Mouse (Mus musculus) lung, postnatal 25 days (tissue): ENCODE measurements at regions not wholly inside any gene's neighbourhood (a gene's known extent, or its start where the extent isn't known, plus 50 kb on each side); places are given as distances from the start of the nearest gene placed in this dataset.
"Not testable (repeated sequence)": the region's sequence is repeated elsewhere in the genome, so short reads cannot be mapped to it uniquely, and the experiment has no call there.

ENCODE experiments used
- DNase-seq: peaks from one replicate; pipeline ENCODE4 v3.0.0; 2022; ENCODE audit warnings: low spot score

DNA sequence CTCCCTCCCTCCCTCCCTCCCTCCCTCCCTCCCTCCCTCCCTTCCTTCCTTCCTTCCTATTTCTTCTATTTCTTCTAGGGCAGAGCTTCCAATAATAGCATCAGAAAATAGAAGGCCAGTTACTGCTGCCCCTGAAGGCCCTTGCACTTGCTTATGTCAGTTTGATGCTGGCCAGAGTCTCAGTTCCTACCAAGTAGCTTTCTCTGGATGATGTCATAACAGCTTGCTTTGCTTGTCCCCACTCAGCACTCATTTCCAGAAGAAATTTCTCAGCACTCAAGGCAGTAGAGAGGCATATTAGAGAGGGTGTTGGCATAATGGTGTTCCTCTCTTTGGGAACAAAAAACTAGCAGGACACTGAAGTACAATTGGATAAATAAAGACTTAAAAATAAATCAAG is 811.6 kb upstream of the 4930444P10Rik start:
- DNase-seq = no peak

DNA sequence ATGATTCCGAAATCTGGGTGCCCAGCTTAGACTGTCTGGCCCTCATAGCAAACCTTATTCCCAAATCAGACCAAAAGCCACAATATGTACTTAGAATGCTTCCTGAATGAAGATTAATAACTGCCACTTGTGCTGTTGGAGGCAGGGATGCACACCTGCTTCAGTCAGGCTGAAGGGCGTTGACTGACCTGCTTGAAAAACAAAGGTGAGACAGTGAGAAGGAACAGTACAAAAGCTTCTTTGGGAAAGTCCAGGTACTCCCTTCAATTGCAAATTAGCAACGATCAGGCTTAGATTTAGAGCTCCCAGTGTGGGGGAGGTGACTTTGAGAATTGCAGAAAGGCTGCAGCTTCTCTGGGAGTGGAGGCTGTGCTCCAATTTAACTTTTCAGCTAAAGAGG is 775.3 kb upstream of the 4930444P10Rik start:
- DNase-seq = not testable (repeated sequence)

DNA sequence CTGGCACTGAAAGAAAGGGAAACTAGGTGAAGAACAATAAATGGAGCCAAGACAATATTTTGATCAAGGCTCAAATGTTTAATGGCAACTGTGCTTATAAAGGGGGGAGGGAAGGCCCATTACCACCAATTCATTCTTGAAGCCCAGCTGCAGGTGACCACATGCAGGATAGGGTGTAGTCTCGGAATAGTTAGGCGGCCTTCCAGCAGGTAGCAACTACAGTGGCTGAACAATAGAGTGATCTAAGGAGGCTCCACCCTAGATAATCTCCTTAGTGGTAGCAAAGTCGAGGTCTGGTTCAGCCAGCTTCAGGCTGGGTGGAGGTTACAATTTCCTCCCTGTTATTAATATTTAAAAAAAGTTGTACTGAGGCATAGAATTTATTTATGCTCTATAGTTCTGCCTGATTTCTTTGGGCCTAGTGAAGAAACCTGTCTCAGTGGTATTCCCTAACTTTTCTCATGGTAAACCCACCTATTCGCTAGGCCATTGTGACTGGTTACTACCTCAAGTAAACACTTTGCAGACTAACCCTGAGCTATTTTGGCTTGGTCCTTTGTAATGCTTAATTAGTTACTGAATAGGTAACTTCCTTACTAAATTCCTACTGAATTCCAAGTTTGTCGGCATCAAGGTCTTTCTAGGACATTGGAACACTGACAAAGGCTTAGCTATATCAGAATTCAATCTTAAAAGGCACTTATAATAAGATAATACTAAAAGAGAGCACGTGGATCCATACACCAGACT is 774.1 kb upstream of the 4930444P10Rik start:
- DNase-seq = not testable (repeated sequence)

DNA sequence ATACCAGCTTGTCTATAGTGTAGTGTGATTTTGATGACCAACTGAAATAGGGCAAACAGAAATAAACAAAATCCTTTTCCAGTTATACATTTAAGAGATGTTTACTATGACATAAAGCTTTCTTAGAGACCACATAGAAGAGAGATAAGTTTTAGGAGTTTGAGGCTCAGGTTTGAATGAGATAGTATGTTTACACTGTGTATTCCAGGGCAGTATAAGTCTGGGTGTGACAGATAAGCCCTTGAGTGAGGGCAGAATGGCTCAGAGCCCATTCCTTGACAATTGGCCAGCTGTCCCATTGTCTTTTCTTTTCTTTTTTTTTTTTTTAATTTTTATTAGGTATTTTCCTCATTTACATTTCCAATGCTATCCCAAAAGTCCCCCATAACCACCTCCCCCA is 744.0 kb upstream of the 4930444P10Rik start:
- no peak for DNase-seq

DNA sequence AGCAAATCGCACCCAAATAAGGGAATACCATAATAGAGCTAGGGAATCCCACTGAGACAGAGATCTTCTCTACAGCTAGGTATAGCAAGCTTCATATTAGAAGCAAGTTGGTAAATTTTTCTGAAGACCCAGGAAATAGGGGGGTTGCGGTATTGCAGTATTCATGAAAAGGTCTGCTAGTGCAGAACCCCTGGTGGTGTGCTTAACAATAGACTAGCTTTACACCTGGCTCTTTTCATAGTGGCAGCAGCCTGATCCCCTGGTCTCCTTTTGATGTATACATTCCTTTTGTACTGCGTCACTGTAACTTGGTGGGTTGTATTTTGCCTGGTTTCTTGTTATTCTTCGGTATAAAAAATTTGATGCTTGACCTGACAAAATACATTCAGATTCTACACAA is 731.6 kb upstream of the 4930444P10Rik start:
- not testable (repeated sequence) for DNase-seq

DNA sequence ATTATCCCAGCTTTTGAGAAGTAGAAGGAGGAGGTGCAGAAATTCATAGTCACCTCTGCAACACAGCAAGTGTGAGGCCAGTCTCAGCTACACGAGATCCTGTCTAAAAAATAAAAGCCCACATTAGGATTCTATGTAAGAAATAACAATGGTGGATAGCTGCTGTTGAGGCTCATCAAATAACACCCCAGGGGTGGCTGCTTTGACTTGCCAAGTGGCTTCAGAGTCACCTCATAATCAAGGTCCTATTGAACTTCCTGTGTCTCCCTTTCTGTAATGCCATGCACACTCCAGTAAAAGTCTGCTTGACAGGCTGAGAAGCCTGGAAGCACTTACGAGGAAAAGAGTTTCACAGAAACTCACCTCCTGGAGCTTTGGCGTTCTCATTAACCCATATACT is 730.9 kb upstream of the 4930444P10Rik start:
- DNase-seq = no peak

DNA sequence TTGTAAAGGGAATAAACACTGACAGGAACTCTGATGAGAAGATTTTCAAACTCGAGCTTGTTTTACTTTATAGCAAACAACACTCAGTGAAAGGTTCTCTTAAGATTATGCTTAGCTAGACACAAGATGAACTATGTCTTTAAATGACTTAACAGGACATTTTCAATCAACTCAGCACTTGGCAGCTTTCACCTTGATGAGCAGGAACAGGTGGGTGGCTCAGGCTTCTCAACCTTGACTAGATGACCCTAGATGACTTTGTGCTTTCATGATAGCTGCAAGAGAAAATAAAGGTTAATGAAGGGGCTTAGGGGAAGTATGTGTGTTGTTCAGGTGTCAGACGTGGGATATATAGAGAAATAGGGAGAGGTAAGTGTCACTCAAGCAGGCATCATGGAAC is 728.1 kb upstream of the 4930444P10Rik start:
- no peak for DNase-seq

DNA sequence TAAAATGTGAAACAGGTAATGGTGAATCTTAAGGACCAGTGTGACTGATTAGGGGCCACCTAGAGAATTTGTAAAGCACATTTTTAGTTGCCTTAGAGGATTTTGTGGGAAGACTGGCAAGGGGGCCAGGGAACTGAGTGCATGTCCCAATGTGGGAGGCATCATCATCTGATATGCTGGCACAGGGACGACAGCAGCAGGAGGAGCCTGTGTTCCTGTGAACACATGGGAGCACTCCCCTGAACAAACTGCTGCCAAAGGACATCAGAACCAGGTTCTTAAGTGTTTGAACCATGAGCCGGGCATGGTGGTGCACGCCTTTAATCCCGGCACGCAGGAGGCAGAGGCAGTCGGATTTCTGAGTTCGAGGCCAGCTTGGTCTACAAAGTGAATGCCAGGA is 723.4 kb upstream of the 4930444P10Rik start:
- DNase-seq = no peak

DNA sequence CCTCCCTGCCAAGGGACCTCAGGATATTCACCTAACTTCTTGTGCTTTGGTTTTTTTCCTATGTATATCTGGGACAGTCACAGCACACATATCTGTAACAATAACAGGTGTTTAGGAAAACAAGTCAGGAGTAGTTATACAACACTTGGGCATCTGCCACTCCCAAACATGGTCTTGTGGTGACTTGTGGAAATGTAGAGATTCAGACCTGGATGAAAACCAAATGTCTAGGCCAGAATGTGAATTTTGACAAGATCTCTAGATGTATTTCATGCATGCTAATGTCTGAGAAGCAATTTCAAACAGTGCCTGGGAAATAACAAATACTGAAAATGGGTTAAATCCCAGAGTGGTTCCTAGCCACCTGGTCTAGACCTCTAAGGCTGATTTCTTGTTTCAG is 722.6 kb upstream of the 4930444P10Rik start:
- DNase-seq = no peak

DNA sequence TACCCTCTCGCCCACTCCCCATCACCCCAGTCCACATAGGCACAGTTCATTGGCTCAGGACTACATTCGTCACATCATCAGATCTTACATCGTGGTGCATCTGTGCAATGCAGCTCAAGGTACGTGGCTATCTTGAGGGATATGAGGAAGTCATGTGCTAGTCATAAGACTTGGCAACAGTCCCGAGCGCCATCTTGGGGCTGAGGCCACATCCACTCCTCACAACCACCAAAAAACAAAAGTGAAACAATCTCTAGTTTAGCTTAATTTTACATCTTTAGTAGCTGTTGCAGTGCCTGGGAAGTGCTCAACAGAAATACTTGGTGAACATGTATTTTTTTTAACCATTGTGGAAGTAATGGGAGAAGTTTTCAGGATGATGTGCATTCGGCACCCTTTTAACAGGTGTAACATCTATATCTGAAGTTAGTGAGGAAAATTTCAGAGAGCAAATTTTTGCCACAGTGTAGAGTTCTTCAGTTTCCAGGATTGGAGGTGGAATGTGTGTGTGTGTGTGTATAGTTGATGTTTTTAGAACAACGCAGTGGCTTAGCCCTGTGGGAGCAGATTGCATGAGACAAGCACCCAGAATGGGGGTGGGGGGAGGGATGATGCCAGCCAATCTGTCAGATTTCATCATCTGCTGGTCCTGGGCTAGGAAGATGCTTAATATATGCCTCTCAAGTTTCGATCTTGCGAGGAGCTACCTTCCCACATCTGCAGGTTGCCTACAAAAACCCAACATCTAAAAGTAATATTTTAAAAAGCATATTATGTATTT is 716.4 kb upstream of the 4930444P10Rik start:
- DNase-seq = no peak

DNA sequence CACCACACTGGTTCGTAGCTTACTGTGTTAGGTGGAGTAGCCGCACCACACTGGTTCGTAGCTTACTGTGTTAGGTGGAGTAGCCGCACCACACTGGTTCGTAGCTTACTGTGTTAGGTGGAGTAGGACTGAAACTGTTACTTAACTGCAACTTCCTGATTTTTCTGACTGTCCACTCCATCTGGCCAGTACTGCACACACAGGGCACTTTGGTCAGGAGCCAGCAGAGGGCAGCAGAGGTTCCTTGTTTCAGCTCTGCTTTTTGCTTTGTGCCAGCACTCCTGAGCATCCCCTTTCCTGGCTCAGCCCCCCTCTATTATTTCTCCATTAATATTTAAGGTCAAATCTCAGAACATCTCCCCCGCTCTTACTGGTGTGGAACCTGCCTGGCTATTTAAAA is 705.2 kb upstream of the 4930444P10Rik start:
- DNase-seq = peak; percentile 73

DNA sequence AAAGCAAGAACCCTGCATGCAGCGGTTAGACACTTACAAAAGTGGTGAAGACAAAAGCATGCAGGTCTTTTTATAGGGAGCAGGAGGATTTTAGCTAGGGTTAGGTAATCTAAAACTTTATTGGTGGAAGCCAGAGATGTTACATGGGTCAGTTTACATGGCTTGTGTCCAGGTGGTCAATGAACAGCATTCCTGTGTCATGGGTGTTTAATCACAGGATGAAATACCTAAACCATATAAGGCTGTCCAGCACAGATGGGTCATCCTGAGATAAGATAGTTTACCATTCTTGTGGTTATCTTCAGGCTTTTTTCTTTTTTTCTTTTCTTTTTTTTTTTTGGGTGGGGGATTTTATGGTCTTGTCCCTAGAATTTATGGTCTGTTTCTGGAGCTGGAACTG is 703.3 kb upstream of the 4930444P10Rik start:
- DNase-seq = no peak

DNA sequence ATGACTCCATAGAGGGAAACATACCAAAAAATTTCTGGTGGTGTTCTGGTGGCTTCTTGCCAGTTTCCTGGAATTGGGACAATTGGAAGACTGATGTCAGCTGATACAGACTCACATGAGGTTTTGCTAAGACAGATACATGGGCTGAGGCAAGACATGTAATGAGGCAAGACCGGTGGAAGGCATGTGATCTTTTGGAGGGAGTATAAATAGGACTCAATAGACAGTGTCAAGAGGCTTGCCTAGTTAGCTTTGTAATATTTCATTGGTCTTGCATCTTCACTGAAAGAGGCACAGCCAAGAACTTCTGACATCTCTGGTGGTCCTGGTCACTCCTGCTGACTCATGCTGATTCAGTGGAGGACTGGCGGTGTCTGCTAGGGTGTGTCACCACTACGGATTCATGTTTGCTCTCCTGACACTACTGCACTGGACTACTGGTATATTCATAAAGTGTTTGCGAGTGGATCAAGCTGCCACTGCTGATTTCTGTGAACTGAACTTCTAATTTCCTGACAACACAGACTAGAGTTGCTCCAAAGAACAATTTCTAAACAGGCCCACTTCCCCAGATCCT is 697.7 kb upstream of the 4930444P10Rik start:
- DNase-seq = no peak

DNA sequence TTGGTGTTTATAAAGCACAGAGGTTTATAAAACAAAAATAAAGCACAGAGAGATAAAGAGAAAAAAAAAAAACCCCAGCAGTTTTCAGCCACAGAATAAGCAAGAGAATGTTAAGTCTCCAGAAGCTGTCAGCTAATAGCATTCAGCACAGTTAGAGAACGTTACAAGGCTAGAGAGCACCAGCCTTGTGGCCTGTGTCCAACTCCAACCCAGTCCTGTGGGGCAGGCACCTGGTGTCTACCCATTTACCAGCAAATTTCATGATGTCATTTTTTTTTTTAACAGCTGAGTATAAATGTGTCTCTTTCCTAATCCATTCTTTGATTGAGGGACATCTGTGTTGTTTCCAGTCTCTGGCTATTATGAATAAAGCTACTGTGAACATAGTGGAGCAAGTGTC is 686.7 kb upstream of the 4930444P10Rik start:
- DNase-seq = no peak

DNA sequence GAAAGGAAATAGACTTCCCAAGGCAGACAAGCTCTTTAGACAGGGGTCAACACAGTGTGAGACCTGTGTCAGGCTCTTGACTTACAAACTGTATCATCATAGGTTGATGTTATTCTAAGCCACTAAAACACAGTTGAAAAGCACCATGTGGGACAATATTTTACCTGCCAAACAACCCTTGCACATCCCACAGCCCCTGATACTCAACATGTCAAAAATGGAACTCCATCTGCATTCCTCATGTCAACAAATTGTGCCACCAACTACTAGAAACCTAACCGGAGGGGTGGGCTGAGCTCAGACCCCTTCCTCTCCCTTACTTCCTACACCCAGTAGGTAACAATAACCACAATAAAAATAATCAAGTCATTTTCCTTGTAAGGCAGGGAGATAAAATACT is 667.8 kb upstream of the 4930444P10Rik start:
- no peak for DNase-seq
